In the genomic region with DNA sequence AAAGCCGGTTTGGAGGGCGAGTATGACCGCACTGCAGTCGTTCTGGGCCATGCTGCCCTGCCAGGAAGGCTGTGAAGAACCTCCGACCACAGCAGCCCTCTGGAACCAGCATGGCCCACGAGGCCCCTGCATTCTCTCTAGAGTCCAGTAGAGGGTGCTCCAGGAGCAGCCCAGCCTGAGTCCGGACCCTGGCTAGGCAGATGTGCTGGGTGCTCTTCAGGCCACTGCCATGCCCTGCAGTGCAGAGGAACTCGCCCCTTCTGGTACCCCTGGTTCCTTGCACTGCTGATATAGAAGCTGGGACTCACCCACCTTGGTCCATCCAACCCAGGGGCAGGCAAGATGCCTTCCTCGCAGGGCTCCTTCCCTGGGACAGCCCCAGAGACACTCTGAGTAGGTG, we compare ENCODE assay signal across 8 mouse cellular contexts. TPM values are rescaled to one million over a fixed set of nuclear protein-coding genes. Genes with fewer than 3 reads are reported as not detected.
DNase-seq lines count a peak whose midpoint lies in the region; ATAC-seq and TF ChIP-seq lines count a peak whose summit lies in the region.
"Had no signal": no experiment of that assay in that cellular context is flagged by ENCODE, and none has a peak within 500 bp of the region (broad histone marks: within the 10 kb centered on the region; RNA-seq: fewer than 3 reads in every experiment).

No protein-coding gene starts in this region.

- 10% methylated on average over 9 of the region's 9 CpGs for WGBS in intestine, embryonic 15.5 days
- 6% methylated on average over 9 of the region's 9 CpGs for WGBS in liver, embryonic 14.5 days (ENCODE audit: insufficient replicate concordance)
- WGBS in neural tube, embryonic 13.5 days = 19% methylated on average over 9 of the region's 9 CpGs

- peak; percentile 74 for ATAC-seq in intestine, embryonic 15.5 days
- ATAC-seq in liver, embryonic 14.5 days (ENCODE audit: insufficient read depth) = no peak
- peak; percentile 87 for ATAC-seq in neural tube, embryonic 13.5 days (ENCODE audit: low read depth)

- no peak for TF ChIP-seq EP300 in liver, embryonic 14.5 days (IDR thresholded peaks at IDR 0.05; ENCODE audit: low read depth)

- H3K9me3 ChIP-seq in intestine, embryonic 15.5 days = no peaks in the 10 kb centered on the region
- no peaks in the 10 kb centered on the region for H3K9me3 ChIP-seq in liver, embryonic 14.5 days (ENCODE audit: control insufficient read depth, low read length)
- peaks cover 2% of the 10 kb centered on the region; the same call in 1 of the 2 replicates for H3K9me3 ChIP-seq in neural tube, embryonic 13.5 days
- H3K9me3 ChIP-seq: limb, embryonic 15.5 days had no signal

- H3K9ac ChIP-seq in intestine, embryonic 15.5 days = no peak overlapping the region
- H3K9ac ChIP-seq in liver, embryonic 14.5 days (replicated peaks) = no peak overlapping the region
- no peak overlapping the region for H3K9ac ChIP-seq in neural tube, embryonic 13.5 days
- H3K9ac ChIP-seq: limb, embryonic 15.5 days had no signal

- H3K4me1 ChIP-seq in intestine, embryonic 15.5 days (replicated peaks) = no peaks in the 10 kb centered on the region
- no peaks in the 10 kb centered on the region for H3K4me1 ChIP-seq in liver, embryonic 14.5 days (replicated peaks; ENCODE audit: control insufficient read depth in 2 of 2, insufficient read depth in 2 of 2, low read length in 1 of 2)
- H3K4me1 ChIP-seq in neural tube, embryonic 13.5 days (replicated peaks) = no peaks in the 10 kb centered on the region
- H3K4me1 ChIP-seq: limb, embryonic 15.5 days had no signal

- peak; percentile 90 for TF ChIP-seq CTCF in liver, embryonic 14.5 days (IDR thresholded peaks at IDR 0.05; ENCODE audit: low read depth)

- H3K27me3 ChIP-seq in intestine, embryonic 15.5 days (replicated peaks) = 0 out of 2 replicates have a peak, but pooled peaks cover 7% of the 10 kb centered on the region
- no peaks in the 10 kb centered on the region for H3K27me3 ChIP-seq in liver, embryonic 14.5 days (ENCODE audit: control insufficient read depth, insufficient read depth, low read length)
- H3K27me3 ChIP-seq in neural tube, embryonic 13.5 days = no peaks in the 10 kb centered on the region

- H3K27ac ChIP-seq in intestine, embryonic 15.5 days = no peak overlapping the region
- H3K27ac ChIP-seq in liver, embryonic 14.5 days = no peak overlapping the region
- no peak overlapping the region for H3K27ac ChIP-seq in neural tube, embryonic 13.5 days (replicated peaks)
- H3K27ac ChIP-seq: limb, embryonic 15.5 days had no signal

- H3K36me3 ChIP-seq in intestine, embryonic 15.5 days = no peaks in the 10 kb centered on the region
- no peaks in the 10 kb centered on the region for H3K36me3 ChIP-seq in liver, embryonic 14.5 days (replicated peaks; ENCODE audit: control insufficient read depth, insufficient read depth, low read depth)
- H3K36me3 ChIP-seq in neural tube, embryonic 13.5 days = peaks cover 9% of the 10 kb centered on the region; the same call in 1 of the 2 replicates
- H3K36me3 ChIP-seq: limb, embryonic 15.5 days had no signal

- H3K4me3 ChIP-seq in intestine, embryonic 15.5 days (replicated peaks) = no peak overlapping the region
- H3K4me3 ChIP-seq in liver, embryonic 14.5 days (ENCODE audit: insufficient read depth in 1 of 2, low read depth in 2 of 2, low read length in 2 of 2) = no peak overlapping the region
- no peak overlapping the region for H3K4me3 ChIP-seq in neural tube, embryonic 13.5 days
- H3K4me3 ChIP-seq: limb, embryonic 15.5 days had no signal

- DNase-seq in CD4-positive, CD25-positive, alpha-beta regulatory T cell, adult 2 months (ENCODE audit: low read depth, low spot score) = peak; percentile 67
- DNase-seq in Muller cell, postnatal 12 days (ENCODE audit: inconsistent ontology term) = peak; percentile 45
- peak; percentile 80 to 82 for DNase-seq in cerebellum, postnatal 10 days
- peak; percentile 66 for DNase-seq in forelimb bud, embryonic 11.5 days (ENCODE audit: low read depth, low spot score)
- DNase-seq in liver, embryonic 14.5 days (ENCODE audit: low read depth in 3 of 3, low spot score in 3 of 3) = peak in 2 of 3 experiments; percentile 3 to 7

- H3K4me2 ChIP-seq in intestine, embryonic 15.5 days (replicated peaks) = no peak overlapping the region
- H3K4me2 ChIP-seq in liver, embryonic 14.5 days (ENCODE audit: low read depth) = no peak overlapping the region
- no peak overlapping the region for H3K4me2 ChIP-seq in neural tube, embryonic 13.5 days
- H3K4me2 ChIP-seq: limb, embryonic 15.5 days had no signal

RNA-seq across cellular contexts. Expression of gene Grip2, which starts 50.5 kb away (rescaled TPM):
- 0.45 and 0.49 TPM in 2 replicates for polyA plus RNA-seq in intestine, embryonic 15.5 days (2015; fragmentation: Nextera tagmentation; extraction: Ambion mirVana)
- polyA plus RNA-seq in liver, embryonic 14.5 days (2012; rRNA removed) = 0.01 and 0.03 TPM in 2 replicates
- polyA plus RNA-seq in liver, embryonic 14.5 days (2014; fragmentation: Nextera tagmentation; extraction: Ambion mirVana) = not detected in 2 replicates
- polyA plus RNA-seq in neural tube, embryonic 13.5 days (2015; fragmentation: Nextera tagmentation; extraction: Ambion mirVana) = 4.5 and 4.9 TPM in 2 replicates

Comparison
In these comparisons a context has a peak if more than half of its experiments do, and no peak if none do; other contexts are left out.
1. DNase-seq: peak in every context shown above with its lines; median percentile 81 in cerebellum, postnatal 10 days; 67 in CD4-positive, CD25-positive, alpha-beta regulatory T cell, adult 2 months; 66 in forelimb bud, embryonic 11.5 days; 45 in Muller cell, postnatal 12 days; 5 in liver, embryonic 14.5 days.